Mouse (Mus musculus) common myeloid progenitor, adult 5-6 weeks (primary cell): ENCODE measurements around the gene Aldh6a1. TPM values are rescaled to one million over a fixed set of nuclear protein-coding genes. Genes with fewer than 3 reads are reported as not detected.

ENCODE experiments used
- ATAC-seq: replicated peaks from 2 replicates; pipeline ENCODE4 v1.8.0; 2016; ENCODE audit warnings: low read depth, mild to moderate bottlenecking, moderate TSS enrichment, inconsistent platforms; ENCODE audit not compliant: poor library complexity, severe bottlenecking
- total RNA-seq: library from RNA; stranded (forward); fragments of 200-1000, 187-1606 nt; gene quantifications from 2 replicates; pipeline ENCODE4 v1.2.3, GENCODE M21; 2017

The Aldh6a1 gene
- total RNA-seq, 1 experiment from 2014 or later = 16.4 TPM

GRCm38 (mm10) chr12:84417605-84417922 lies 33.2 kb downstream of the Aldh6a1 start:
- ATAC-seq = no peak

- peak; percentile 98 for ATAC-seq
These were observed 33.8 kb downstream of the Aldh6a1 start, which contains the start of gene Rnf113a2 for GRCm38 (mm10) chr12:84416834-84417604. Gene Rnf113a2 (plus strand): TSS chr12:84417196.

- ATAC-seq = peak; percentile 87
These were observed 41.8 kb downstream of the Aldh6a1 start, which contains the start of the genes Entpd5 and Bbof1 for GRCm38 (mm10) chr12:84408819-84409507. Gene Entpd5 (minus strand): TSS chr12:84409029. Gene Bbof1 (plus strand): TSS chr12:84409071.

GRCm38 (mm10) chr12:84407874-84408818 lies 42.7 kb downstream of the Aldh6a1 start:
- peak; percentile 49 for ATAC-seq

- no peak for ATAC-seq
These were observed 43.5 kb downstream of the Aldh6a1 start for GRCm38 (mm10) chr12:84407259-84407658.

- no peak for ATAC-seq
These were observed 46.3 kb downstream of the Aldh6a1 start for GRCm38 (mm10) chr12:84404541-84404940.

- no peak for ATAC-seq
These were observed 47.9 kb downstream of the Aldh6a1 start for GRCm38 (mm10) chr12:84402923-84403322.

GRCm38 (mm10) chr12:84400653-84401052 lies 50.2 kb downstream of the Aldh6a1 start:
- no peak for ATAC-seq

- no peak for ATAC-seq
These were observed 50.7 kb downstream of the Aldh6a1 start for GRCm38 (mm10) chr12:84400068-84400467.

GRCm38 (mm10) chr12:84399663-84400062 lies 51.1 kb downstream of the Aldh6a1 start:
- no peak for ATAC-seq

GRCm38 (mm10) chr12:84399135-84399534 lies 51.7 kb downstream of the Aldh6a1 start:
- ATAC-seq = no peak

- no peak for ATAC-seq
These were observed 52.2 kb downstream of the Aldh6a1 start for GRCm38 (mm10) chr12:84398629-84399028.

- no peak for ATAC-seq
These were observed 53.1 kb downstream of the Aldh6a1 start for GRCm38 (mm10) chr12:84397685-84398084.

GRCm38 (mm10) chr12:84396947-84397679 lies 53.7 kb downstream of the Aldh6a1 start:
- no peak for ATAC-seq

GRCm38 (mm10) chr12:84393847-84394246 lies 57.0 kb downstream of the Aldh6a1 start:
- no peak for ATAC-seq

GRCm38 (mm10) chr12:84392681-84393080 lies 58.1 kb downstream of the Aldh6a1 start:
- no peak for ATAC-seq

- no peak for ATAC-seq
These were observed 60.5 kb downstream of the Aldh6a1 start for GRCm38 (mm10) chr12:84390336-84390735.

GRCm38 (mm10) chr12:84388774-84389400 lies 61.9 kb downstream of the Aldh6a1 start:
- ATAC-seq = peak; percentile 71

- ATAC-seq = no peak
These were observed 62.7 kb downstream of the Aldh6a1 start for GRCm38 (mm10) chr12:84388097-84388496.
